Mouse (Mus musculus) forebrain, embryonic 13.5 days (tissue): Measurements from ENCODE around the gene Trmt10a. TPM values are rescaled to one million over a fixed set of nuclear protein-coding genes. Genes with fewer than 3 reads are reported as not detected.
"Not testable (repeated sequence)": the region's sequence is repeated elsewhere in the genome, so short reads cannot be mapped to it uniquely, and the experiment has no call there.

ENCODE experiments used
- ATAC-seq: fragments of 200-750 bp; cut with Nextera tagmentation; 2 replicates; pipeline ENCODE4 v1.8.0; 2017
- H3K27ac ChIP-seq: fragments of 300-500 bp; sonication (generic); 2 replicates; pipeline ENCODE4 v1.5.1; 2015; ENCODE audit warnings: inconsistent platforms, mild to moderate bottlenecking, moderate library complexity
- H3K27me3 ChIP-seq: fragments of 300-500 bp; sonication (generic); 2 replicates; pipeline ENCODE4 v1.6.1; 2015; ENCODE audit warnings: mild to moderate bottlenecking, inconsistent platforms
- H3K36me3 ChIP-seq: fragments of 300-500 bp; sonication (generic); 2 replicates; pipeline ENCODE4 v1.6.1; 2015; ENCODE audit warnings: mild to moderate bottlenecking, inconsistent platforms; ENCODE audit not compliant: poor library complexity, severe bottlenecking
- H3K4me1 ChIP-seq: fragments of 300-500 bp; sonication (generic); 2 replicates; pipeline ENCODE4 v1.6.1; 2015; ENCODE audit warnings: inconsistent platforms
- H3K4me2 ChIP-seq: fragments of 300-500 bp; sonication (generic); 2 replicates; pipeline ENCODE4 v1.6.1; 2015; ENCODE audit warnings: inconsistent platforms, mild to moderate bottlenecking, moderate library complexity
- H3K4me3 ChIP-seq: fragments of 300-500 bp; sonication (generic); 2 replicates; pipeline ENCODE4 v1.5.1; 2015; ENCODE audit warnings: mild to moderate bottlenecking, inconsistent platforms
- H3K9ac ChIP-seq: fragments of 300-500 bp; sonication (generic); 2 replicates; pipeline ENCODE4 v1.6.1; 2015; ENCODE audit warnings: mild to moderate bottlenecking, inconsistent platforms
- H3K9me3 ChIP-seq: fragments of 300-500 bp; sonication (generic); replicated peaks from 2 replicates; pipeline ENCODE4 v1.6.1; 2016; ENCODE audit warnings: inconsistent platforms
- WGBS: fragments of 180-500 bp; shearing (Covaris S2); methylation state at CpG from one replicate; pipeline ENCODE4 v1.1.7; 2015; 5-methylcytosine and 5-hydroxymethylcytosine counted together
- polyA plus RNA-seq: library from polyadenylated mRNA; unstranded; fragments of >200 nt; fragmentation: Nextera tagmentation; extraction: Ambion mirVana; gene quantifications from 2 replicates; pipeline ENCODE4 v1.2.1, GENCODE M21; 2015

Trmt10a gene
- polyA plus RNA-seq, 1 experiment from 2014 or later = 8.7 TPM

DNA sequence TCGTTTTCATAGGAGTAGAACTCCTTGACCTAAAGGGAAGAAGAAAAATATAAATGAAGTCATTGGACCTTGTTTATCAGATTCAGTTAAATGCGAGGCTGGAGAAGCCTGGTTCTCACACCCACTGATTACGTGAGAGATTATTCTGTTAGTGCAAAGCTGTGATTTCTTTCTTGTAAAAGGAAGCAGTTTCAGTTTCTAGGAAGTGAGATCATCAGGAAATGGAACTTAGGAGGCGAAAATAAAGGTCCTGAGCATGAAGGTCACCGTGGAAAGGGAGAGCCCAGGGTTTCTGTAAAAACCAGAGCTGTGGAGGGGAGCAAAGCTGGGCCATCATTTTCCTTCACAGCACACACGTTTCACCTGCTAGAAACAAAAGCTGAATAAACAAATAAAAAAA lies 24.9 kb upstream of the Trmt10a start:
- Histone ChIP-seq H3K9me3 (no peaks in the 10 kb centered on the region), H3K27ac (no peak overlapping the region), H3K4me3 (no peak overlapping the region), H3K4me1 (no peaks in the 10 kb centered on the region), H3K4me2 (no peak overlapping the region), H3K36me3 (no peaks in the 10 kb centered on the region), H3K27me3 (no peaks in the 10 kb centered on the region), H3K9ac (no peak overlapping the region)
- no peak for ATAC-seq
- WGBS = 83% methylated on average over 6 of the region's 6 CpGs

DNA sequence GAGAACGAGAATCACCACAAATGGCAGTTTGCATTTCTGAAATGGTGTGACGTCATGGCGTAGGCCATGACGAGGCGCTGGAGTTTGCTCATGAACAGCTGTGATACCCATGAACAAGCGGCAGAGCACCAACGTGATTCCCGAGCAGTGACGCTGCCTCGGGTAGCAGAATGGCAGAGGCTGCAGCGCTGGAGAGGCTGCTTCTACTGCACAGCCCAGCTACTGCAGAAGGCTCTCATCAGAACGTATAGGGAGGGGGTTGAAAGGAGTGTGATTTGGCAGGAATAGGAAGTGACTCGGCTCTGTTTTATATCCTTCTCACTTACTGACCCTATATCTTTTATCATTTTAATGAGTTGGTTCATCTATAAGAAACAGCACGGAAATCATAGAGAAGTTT lies 24.4 kb upstream of the Trmt10a start:
- no peak for ATAC-seq
- Histone ChIP-seq H3K4me2 (no peak overlapping the region), H3K9ac (no peak overlapping the region), H3K27me3 (no peaks in the 10 kb centered on the region), H3K36me3 (no peaks in the 10 kb centered on the region), H3K4me1 (no peaks in the 10 kb centered on the region), H3K27ac (no peak overlapping the region), H3K4me3 (no peak overlapping the region), H3K9me3 (no peaks in the 10 kb centered on the region)
- WGBS = 78% methylated on average over 14 of the region's 14 CpGs

- Histone ChIP-seq H3K36me3 (no peaks in the 10 kb centered on the region), H3K9me3 (no peaks in the 10 kb centered on the region), H3K4me1 (no peaks in the 10 kb centered on the region), H3K4me2 (no peak overlapping the region), H3K27me3 (no peaks in the 10 kb centered on the region), H3K4me3 (no peak overlapping the region), H3K27ac (no peak overlapping the region), H3K9ac (no peak overlapping the region)
- ATAC-seq = no peak
- WGBS = 95% methylated on average over 16 of the region's 16 CpGs
These were observed 23.7 kb upstream of the Trmt10a start for GRCm38 (mm10) chr3:138119444-138120105.

DNA sequence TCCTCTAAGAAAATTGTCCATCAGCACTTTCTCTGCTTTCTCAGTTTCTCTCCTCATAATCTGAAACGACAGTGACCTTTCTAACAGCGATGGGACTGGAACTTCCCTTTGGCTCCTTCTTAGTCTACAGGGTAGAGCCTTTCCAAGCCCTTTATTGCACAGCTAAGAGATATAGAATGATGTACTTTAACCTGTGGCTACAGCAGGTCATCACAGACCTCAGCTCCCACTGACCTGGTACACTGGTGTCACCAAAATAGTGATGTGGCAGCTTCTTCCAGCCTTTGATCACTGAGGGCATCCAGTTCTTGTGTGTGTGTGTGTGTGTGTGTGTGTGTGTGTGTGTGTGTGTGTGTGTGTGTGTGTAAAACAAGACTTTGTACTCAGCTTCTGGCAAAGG lies 21.8 kb upstream of the Trmt10a start:
- H3K4me3 ChIP-seq = no peak overlapping the region
- H3K4me2 ChIP-seq = no peak overlapping the region
- no peaks in the 10 kb centered on the region for H3K4me1 ChIP-seq
- no peaks in the 10 kb centered on the region for H3K36me3 ChIP-seq
- H3K9me3 ChIP-seq = no peaks in the 10 kb centered on the region
- H3K9ac ChIP-seq = no peak overlapping the region
- no peak for ATAC-seq
- WGBS = 98% methylated on average over 2 of the region's 2 CpGs
- no peak overlapping the region for H3K27ac ChIP-seq
- H3K27me3 ChIP-seq = no peaks in the 10 kb centered on the region

DNA sequence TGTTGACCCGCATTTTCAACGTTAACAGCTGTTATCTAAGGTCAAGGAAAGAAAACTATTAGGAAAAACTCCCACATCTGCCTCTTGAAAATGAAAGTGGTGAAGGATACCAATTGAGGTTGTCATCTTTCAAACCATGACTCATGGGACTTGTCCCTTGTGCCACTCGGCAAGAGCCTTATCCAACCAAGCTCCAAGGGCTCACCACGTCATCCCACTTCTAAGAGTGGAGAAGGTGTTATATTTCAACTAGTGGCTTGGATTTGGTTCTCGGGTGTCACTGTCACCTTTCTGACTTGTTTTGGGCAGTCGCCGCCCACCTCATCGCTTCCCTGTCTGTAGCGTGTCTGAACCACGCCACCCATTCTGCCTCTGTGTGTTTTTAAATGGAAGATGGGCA lies 19.4 kb upstream of the Trmt10a start:
- Histone ChIP-seq H3K27ac (no peak overlapping the region), H3K4me3 (no peak overlapping the region), H3K9me3 (no peaks in the 10 kb centered on the region), H3K4me2 (no peak overlapping the region), H3K9ac (no peak overlapping the region), H3K4me1 (no peaks in the 10 kb centered on the region), H3K27me3 (no peaks in the 10 kb centered on the region), H3K36me3 (no peaks in the 10 kb centered on the region)
- ATAC-seq = no peak
- 94% methylated on average over 10 of the region's 10 CpGs for WGBS

DNA sequence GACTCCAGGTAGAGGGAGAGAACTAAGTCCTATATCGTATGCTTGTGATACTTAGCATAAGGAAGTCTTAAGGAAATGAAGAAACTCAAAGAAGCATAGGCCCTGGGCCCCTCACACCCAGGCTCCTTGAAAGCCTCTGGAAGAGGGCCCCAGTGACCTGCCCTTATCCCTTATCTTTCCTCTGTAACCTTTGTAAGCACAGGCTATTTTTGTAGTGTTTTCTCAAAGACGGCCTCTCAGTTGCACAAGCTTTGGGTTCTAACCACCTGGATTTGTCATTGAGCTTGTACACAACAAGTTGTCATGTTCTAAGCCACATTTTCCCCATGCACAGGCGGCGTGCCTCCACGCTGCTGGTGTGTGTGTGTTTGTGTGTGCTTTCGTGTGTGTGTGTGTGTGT lies 14.1 kb upstream of the Trmt10a start:
- Histone ChIP-seq H3K4me3 (no peak overlapping the region), H3K9ac (no peak overlapping the region), H3K9me3 (no peaks in the 10 kb centered on the region), H3K36me3 (no peaks in the 10 kb centered on the region), H3K27me3 (no peaks in the 10 kb centered on the region), H3K4me2 (no peak overlapping the region), H3K4me1 (peaks cover 6% of the 10 kb centered on the region; the same call in 1 of the 2 replicates), H3K27ac (no peak overlapping the region)
- WGBS = 93% methylated on average over 6 of the region's 6 CpGs
- ATAC-seq = no peak

DNA sequence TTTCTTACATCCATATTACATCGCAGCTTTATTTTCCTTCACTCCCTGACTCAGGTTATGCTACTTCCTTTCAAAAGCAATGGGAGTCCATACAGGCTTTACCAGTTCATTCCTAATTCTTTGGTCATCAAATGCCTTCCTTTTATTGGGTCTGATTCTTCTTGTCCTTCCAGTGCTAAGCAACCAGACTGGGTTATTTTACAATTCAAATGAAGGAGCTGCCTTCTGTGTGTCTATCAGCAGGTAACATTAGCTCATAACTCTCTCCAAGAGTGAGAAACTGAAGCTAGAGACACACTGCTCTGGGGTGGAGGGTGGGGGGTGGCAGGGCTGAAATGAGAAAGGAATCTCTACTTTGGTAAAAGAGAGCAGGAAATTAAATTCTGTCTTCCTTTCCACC lies 12.6 kb upstream of the Trmt10a start:
- no peak for ATAC-seq
- H3K27me3 ChIP-seq = no peaks in the 10 kb centered on the region
- 43% methylated on average over 1 of the region's 1 CpGs for WGBS
- no peaks in the 10 kb centered on the region for H3K36me3 ChIP-seq
- H3K9me3 ChIP-seq = no peaks in the 10 kb centered on the region
- H3K4me2 ChIP-seq = no peak overlapping the region
- peaks cover 6% of the 10 kb centered on the region; the same call in 1 of the 2 replicates for H3K4me1 ChIP-seq
- no peak overlapping the region for H3K27ac ChIP-seq
- H3K9ac ChIP-seq = no peak overlapping the region
- H3K4me3 ChIP-seq = no peak overlapping the region

GRCm38 (mm10) chr3:138131168-138131567 lies 12.1 kb upstream of the Trmt10a start:
- H3K4me1 ChIP-seq = peaks cover 6% of the 10 kb centered on the region; the same call in 1 of the 2 replicates
- WGBS = 63% methylated on average over 9 of the region's 9 CpGs

GRCm38 (mm10) chr3:138133463-138133862 lies 9.8 kb upstream of the Trmt10a start:
- 90% methylated on average over 8 of the region's 8 CpGs for WGBS

More at GRCm38 (mm10) chr3:138131168-138131567, 12.1 kb upstream of the Trmt10a start:
- Histone ChIP-seq H3K9me3 (no peaks in the 10 kb centered on the region), H3K27ac (no peak overlapping the region), H3K27me3 (no peaks in the 10 kb centered on the region), H3K4me2 (no peak overlapping the region), H3K36me3 (no peaks in the 10 kb centered on the region), H3K9ac (no peak overlapping the region), H3K4me3 (no peak overlapping the region)
- ATAC-seq = no peak

DNA sequence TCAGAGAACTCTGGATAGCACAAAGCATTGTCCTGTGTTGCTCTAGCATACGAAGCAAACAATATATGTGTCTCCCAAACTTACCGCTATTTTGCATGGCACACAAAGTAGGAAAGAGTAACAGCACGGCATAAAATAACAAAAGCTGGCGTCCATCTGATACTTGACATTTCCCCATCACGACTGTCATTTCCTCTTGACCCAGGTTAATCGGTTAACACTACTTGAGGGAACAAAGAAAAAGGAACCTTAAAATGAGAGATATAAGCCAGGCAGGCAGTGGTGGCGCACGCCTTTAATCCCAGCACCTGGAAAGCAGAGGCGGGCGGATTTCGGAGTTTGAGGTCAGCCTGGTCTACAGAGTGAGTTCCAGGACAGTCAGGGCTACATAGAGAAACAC lies 9.3 kb upstream of the Trmt10a start:
- no peak overlapping the region for H3K4me3 ChIP-seq
- H3K9ac ChIP-seq = no peak overlapping the region
- WGBS = 84% methylated on average over 11 of the region's 11 CpGs
- peaks cover 6% of the 10 kb centered on the region; the same call in 1 of the 2 replicates for H3K4me1 ChIP-seq
- no peak overlapping the region for H3K27ac ChIP-seq
- no peaks in the 10 kb centered on the region for H3K36me3 ChIP-seq
- no peaks in the 10 kb centered on the region for H3K9me3 ChIP-seq
- H3K27me3 ChIP-seq = no peaks in the 10 kb centered on the region
- no peak for ATAC-seq
- H3K4me2 ChIP-seq = no peak overlapping the region

More at GRCm38 (mm10) chr3:138133463-138133862, 9.8 kb upstream of the Trmt10a start:
- Histone ChIP-seq H3K36me3 (no peaks in the 10 kb centered on the region), H3K27me3 (no peaks in the 10 kb centered on the region), H3K4me3 (no peak overlapping the region), H3K9ac (no peak overlapping the region), H3K9me3 (no peaks in the 10 kb centered on the region), H3K4me2 (no peak overlapping the region), H3K4me1 (peaks cover 6% of the 10 kb centered on the region; the same call in 1 of the 2 replicates), H3K27ac (no peak overlapping the region)
- no peak for ATAC-seq

GRCm38 (mm10) chr3:138134528-138134927 lies 8.7 kb upstream of the Trmt10a start:
- 90% methylated on average over 1 of the region's 1 CpGs for WGBS
- Histone ChIP-seq H3K9me3 (no peaks in the 10 kb centered on the region), H3K36me3 (no peaks in the 10 kb centered on the region), H3K27ac (no peak overlapping the region), H3K4me3 (no peak overlapping the region), H3K4me1 (peaks cover 6% of the 10 kb centered on the region; the same call in 1 of the 2 replicates), H3K9ac (no peak overlapping the region), H3K27me3 (no peaks in the 10 kb centered on the region), H3K4me2 (no peak overlapping the region)
- no peak for ATAC-seq

GRCm38 (mm10) chr3:138138146-138138545 lies 5.1 kb upstream of the Trmt10a start:
- not testable (repeated sequence) for H3K36me3 ChIP-seq, H3K9me3 ChIP-seq, H3K4me2 ChIP-seq, H3K27me3 ChIP-seq, H3K4me1 ChIP-seq, H3K4me3 ChIP-seq, H3K9ac ChIP-seq, ATAC-seq, H3K27ac ChIP-seq
- WGBS = 98% methylated on average over 13 of the region's 13 CpGs

DNA sequence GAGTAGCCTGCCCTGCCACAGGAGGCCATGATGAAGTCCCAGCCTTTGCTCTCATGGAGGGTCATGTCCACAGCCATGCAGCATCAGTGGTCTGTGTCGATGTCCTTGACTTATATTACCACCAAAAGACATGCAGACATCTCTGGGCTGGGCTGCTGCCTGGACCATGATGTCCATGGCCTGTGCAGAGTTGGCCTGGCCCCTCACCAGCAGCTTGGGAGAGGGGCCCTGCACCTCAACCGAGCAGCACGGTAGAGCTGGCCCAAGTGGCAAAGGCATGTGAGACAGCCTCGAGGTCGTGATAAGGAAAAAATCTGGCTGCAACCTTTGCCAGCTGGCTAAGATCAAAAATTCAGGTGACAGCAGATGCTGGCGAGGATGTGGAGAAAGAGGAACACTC lies 3.6 kb upstream of the Trmt10a start:
- peaks cover 4% of the 10 kb centered on the region for H3K4me1 ChIP-seq
- H3K9ac ChIP-seq = no peak overlapping the region
- no peaks in the 10 kb centered on the region for H3K36me3 ChIP-seq
- no peaks in the 10 kb centered on the region for H3K9me3 ChIP-seq
- H3K27me3 ChIP-seq = no peaks in the 10 kb centered on the region
- no peak for ATAC-seq
- no peak overlapping the region for H3K4me3 ChIP-seq
- H3K27ac ChIP-seq = no peak overlapping the region
- WGBS = 91% methylated on average over 6 of the region's 6 CpGs
- no peak overlapping the region for H3K4me2 ChIP-seq
